Mouse (Mus musculus) hindbrain, embryonic 11.5 days (tissue): Measurements from ENCODE around the gene Olfr1331. TPM values are rescaled to one million over a fixed set of nuclear protein-coding genes. Genes with fewer than 3 reads are reported as not detected.
A peak's percentile ranks its signal among the peaks of the same experiment; 100 is the strongest.
"Not testable (repeated sequence)": the region's sequence is repeated elsewhere in the genome, so short reads cannot be mapped to it uniquely, and the experiment has no call there.

ENCODE experiments used
- ATAC-seq: fragments of 200-750 bp; cut with Nextera tagmentation; 2 replicates; pipeline ENCODE4 v1.8.0; 2017; ENCODE audit warnings: mild to moderate bottlenecking, moderate TSS enrichment, moderate library complexity; ENCODE audit not compliant: low FRiP score
- DNase-seq: peaks from one replicate; pipeline ENCODE4 v3.0.0-alpha.2; 2015; ENCODE audit warnings: low spot score
- H3K27ac ChIP-seq: fragments of 300-500 bp; sonication (generic); 2 replicates; pipeline ENCODE4 v1.5.1; 2014; ENCODE audit warnings: mild to moderate bottlenecking, low read depth, low read length
- H3K27me3 ChIP-seq: fragments of 300-500 bp; sonication (generic); 2 replicates; pipeline ENCODE4 v1.6.1; 2014; ENCODE audit warnings: mild to moderate bottlenecking, low read length, moderate library complexity, mixed read lengths; ENCODE audit not compliant: control insufficient read depth, insufficient read depth
- H3K36me3 ChIP-seq: fragments of 300-500 bp; sonication (generic); 2 replicates; pipeline ENCODE4 v1.6.1; 2014; ENCODE audit warnings: mild to moderate bottlenecking, low read length, moderate library complexity, mixed read lengths; ENCODE audit not compliant: control insufficient read depth, insufficient read depth
- H3K4me1 ChIP-seq: fragments of 300-500 bp; sonication (generic); replicated peaks from 2 replicates; pipeline ENCODE4 v1.6.1; 2014; ENCODE audit warnings: low read length, mixed read lengths; ENCODE audit not compliant: control insufficient read depth, insufficient read depth
- H3K4me2 ChIP-seq: fragments of 300-500 bp; sonication (generic); replicated peaks from 2 replicates; pipeline ENCODE4 v1.6.1; 2014; ENCODE audit warnings: mild to moderate bottlenecking, low read depth, low read length
- H3K4me3 ChIP-seq: fragments of 300-500 bp; sonication (generic); 2 replicates; pipeline ENCODE4 v1.5.1; 2014; ENCODE audit warnings: low read depth, low read length
- H3K9ac ChIP-seq: fragments of 300-500 bp; sonication (generic); 2 replicates; pipeline ENCODE4 v1.6.1; 2014; ENCODE audit warnings: low read depth, low read length
- H3K9me3 ChIP-seq: fragments of 300-500 bp; sonication (generic); 2 replicates; pipeline ENCODE4 v1.6.1; 2016; ENCODE audit warnings: low read length; ENCODE audit not compliant: control insufficient read depth
- WGBS: fragments of 180-500 bp; shearing (Covaris S2); extraction: QIAGEN DNeasy Blood & Tissue Kit; methylation state at CpG from one replicate; pipeline ENCODE4 v1.1.7; 2014; 5-methylcytosine and 5-hydroxymethylcytosine counted together
- polyA plus RNA-seq: library from polyadenylated mRNA; unstranded; fragments of >200 nt; fragmentation: Nextera tagmentation; extraction: Ambion mirVana; gene quantifications from 2 replicates; pipeline ENCODE4 v1.2.1, GENCODE M21; 2014

The Olfr1331 gene
- polyA plus RNA-seq = not detected in 2 replicates

DNA sequence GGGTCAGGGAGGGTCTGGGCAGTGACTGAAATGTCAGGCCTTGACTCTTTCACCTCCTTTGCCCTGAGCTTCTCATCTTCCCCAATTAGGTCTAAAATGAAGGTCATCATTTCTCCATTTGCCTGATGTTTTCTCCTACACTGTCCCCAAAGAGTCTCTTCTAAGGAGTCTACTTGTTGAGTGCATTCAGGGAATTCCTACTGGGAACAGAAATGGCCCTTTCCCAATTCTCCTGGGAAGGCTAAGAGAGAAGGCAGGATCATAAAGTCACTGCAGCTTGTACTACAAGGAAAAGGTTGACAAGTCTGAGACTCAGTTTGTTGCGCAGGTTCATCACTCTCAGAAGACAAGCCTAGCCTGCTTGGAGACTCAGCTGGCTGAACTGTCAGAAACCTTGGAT is at the start of gene Olfr1331:
Olfr1331 (plus strand) TSS at position 301 of the 400 bp plus-strand sequence.
- 90% methylated on average over 1 of the region's 1 CpGs for WGBS
- H3K27me3 ChIP-seq = no peaks in the 10 kb centered on the region
- no peak for DNase-seq
- no peaks in the 10 kb centered on the region for H3K9me3 ChIP-seq
- H3K4me2 ChIP-seq = no peak within 1 kb of the TSS
- H3K4me1 ChIP-seq = no peaks in the 10 kb centered on the region
- H3K36me3 ChIP-seq = no peaks in the 10 kb centered on the region
- no peak within 1 kb of the TSS for H3K4me3 ChIP-seq
- H3K27ac ChIP-seq = no peak within 1 kb of the TSS
- H3K9ac ChIP-seq = no peak within 1 kb of the TSS
- no peak for ATAC-seq

DNA sequence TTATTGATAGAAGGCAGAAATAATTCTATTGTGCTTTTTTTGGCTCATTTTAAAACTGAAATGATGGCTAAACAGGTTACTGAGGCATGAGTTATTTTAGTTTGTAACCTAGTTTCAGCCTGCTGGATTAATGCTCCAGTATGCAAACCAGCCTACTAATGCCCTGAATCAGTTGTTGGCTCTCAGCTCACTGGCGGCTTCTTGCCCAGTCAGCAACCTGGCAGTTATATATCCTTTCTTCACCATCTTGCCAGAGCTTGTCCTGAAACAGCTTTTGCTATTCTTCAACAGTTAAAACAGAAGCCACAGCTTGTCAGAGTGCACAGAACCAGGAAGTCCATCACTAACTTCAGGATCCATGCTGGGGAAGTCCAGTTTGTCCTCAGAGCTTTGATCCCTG is 45.5 kb upstream of the Olfr1331 start:
- DNase-seq = no peak
- Histone ChIP-seq H3K4me2 (no peak overlapping the region), H3K27me3 (no peaks in the 10 kb centered on the region), H3K4me3 (no peak overlapping the region), H3K4me1 (no peaks in the 10 kb centered on the region), H3K27ac (no peak overlapping the region), H3K9me3 (no peaks in the 10 kb centered on the region), H3K36me3 (no peaks in the 10 kb centered on the region), H3K9ac (no peak overlapping the region)
- WGBS = 88% methylated on average over 1 of the region's 1 CpGs
- no peak for ATAC-seq

DNA sequence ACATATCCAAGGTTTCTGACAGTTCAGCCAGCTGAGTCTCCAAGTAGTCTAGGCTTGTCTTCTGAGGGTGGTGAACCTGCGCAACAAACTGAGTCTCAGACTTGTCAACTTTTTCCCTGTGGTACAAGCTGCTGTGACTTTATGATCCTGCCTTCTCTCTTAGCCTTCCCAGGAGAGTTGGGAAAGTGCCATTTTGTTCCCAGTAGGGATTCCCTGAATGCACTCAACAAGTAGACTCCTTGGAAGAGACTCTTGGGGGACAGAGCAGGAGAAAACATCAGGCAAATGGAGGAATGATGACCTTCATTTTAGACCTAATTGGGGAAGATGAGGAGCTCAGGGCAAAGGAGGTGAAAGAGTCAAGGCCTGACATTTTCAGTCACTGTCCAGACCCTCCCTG is 28.3 kb upstream of the Olfr1331 start, which contains the start of gene Olfr1333:
Olfr1333 (minus strand) TSS at position 101 of the 400 bp plus-strand sequence.
- no peaks in the 10 kb centered on the region for H3K36me3 ChIP-seq
- H3K9me3 ChIP-seq = no peaks in the 10 kb centered on the region
- WGBS = 89% methylated on average over 1 of the region's 1 CpGs
- no peak within 1 kb of the TSS for H3K27ac ChIP-seq
- no peak within 1 kb of the TSS for H3K4me2 ChIP-seq
- H3K4me3 ChIP-seq = no peak within 1 kb of the TSS
- no peaks in the 10 kb centered on the region for H3K4me1 ChIP-seq
- ATAC-seq (no peak), DNase-seq (no peak)
- H3K27me3 ChIP-seq = no peaks in the 10 kb centered on the region
- no peak within 1 kb of the TSS for H3K9ac ChIP-seq

DNA sequence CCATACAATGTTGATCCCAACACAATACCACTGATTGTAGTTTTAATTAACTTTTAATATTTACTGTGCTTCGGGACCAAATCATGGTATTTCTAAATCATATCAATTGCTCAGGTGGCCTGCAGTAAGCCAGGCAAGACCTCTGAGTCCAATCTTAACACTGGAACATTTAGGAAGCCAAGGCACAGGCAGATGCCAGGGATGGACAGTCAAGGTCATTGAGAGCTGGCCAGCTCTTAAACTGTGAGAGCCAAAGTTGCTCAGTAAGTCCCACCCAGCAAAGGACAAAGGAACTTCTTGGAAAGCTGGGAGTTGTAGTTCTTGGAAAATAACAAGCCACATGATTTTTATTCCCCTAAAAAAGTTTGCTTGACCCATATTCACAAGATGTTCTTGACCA is 2.7 kb upstream of the Olfr1331 start:
- Histone ChIP-seq H3K36me3 (no peaks in the 10 kb centered on the region), H3K27ac (no peak overlapping the region), H3K4me3 (no peak overlapping the region), H3K9me3 (no peaks in the 10 kb centered on the region), H3K27me3 (no peaks in the 10 kb centered on the region), H3K4me2 (no peak overlapping the region), H3K9ac (no peak overlapping the region), H3K4me1 (no peaks in the 10 kb centered on the region)
- DNase-seq (no peak), ATAC-seq (no peak)
- WGBS = 82% methylated on average over 1 of the region's 1 CpGs

DNA sequence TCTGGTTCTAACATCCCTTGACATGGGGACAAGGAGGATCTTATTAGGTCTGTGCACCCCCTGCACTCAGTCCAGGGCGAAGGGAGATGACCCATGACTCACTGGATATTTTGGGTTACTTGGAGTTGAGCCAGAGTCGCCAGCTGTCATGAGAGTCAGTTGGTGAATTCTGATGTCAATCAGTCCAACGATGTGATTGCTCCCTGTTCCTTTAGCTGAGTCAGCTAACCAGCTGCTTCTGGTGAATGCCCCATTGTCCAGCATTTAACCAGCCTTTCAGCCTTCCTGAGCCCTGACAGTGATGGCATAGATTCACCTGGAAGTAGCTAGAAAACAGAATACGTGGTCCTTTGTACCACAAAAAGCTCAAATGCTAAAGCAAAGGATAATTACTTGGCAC is 1.7 kb upstream of the Olfr1331 start:
- 53% methylated on average over 4 of the region's 4 CpGs for WGBS
- no peaks in the 10 kb centered on the region for H3K9me3 ChIP-seq
- peak; percentile 2 for DNase-seq
- H3K27ac ChIP-seq = no peak overlapping the region
- H3K4me2 ChIP-seq = no peak overlapping the region
- H3K9ac ChIP-seq = no peak overlapping the region
- no peak for ATAC-seq
- no peaks in the 10 kb centered on the region for H3K36me3 ChIP-seq
- no peaks in the 10 kb centered on the region for H3K27me3 ChIP-seq
- no peak overlapping the region for H3K4me3 ChIP-seq
- H3K4me1 ChIP-seq = no peaks in the 10 kb centered on the region

DNA sequence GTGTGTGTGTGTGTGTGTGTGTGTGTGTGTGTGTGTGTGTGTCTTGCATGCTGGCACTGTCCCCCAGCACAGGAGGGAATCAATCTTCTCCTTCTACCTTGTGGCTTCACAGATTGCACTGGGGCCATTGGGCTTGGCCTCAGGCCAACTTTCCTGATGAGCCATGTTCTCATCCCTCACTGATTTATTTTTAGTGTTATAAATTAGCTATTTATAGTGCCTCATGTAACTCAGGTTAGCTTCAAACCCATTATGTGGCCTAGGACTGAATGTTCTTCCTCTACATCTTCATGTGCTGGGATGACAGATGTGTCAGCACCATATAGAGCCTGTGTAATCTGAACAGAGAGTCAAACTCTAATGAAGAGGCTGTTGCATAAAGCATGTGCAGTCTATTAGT is 3.1 kb downstream of the Olfr1331 start:
- H3K4me2 ChIP-seq = no peak overlapping the region
- H3K4me1 ChIP-seq = no peaks in the 10 kb centered on the region
- H3K9me3 ChIP-seq = no peaks in the 10 kb centered on the region
- ATAC-seq (no peak), DNase-seq (no peak)
- no peaks in the 10 kb centered on the region for H3K27me3 ChIP-seq
- no peak overlapping the region for H3K4me3 ChIP-seq
- no peak overlapping the region for H3K9ac ChIP-seq
- no peaks in the 10 kb centered on the region for H3K36me3 ChIP-seq
- no peak overlapping the region for H3K27ac ChIP-seq

DNA sequence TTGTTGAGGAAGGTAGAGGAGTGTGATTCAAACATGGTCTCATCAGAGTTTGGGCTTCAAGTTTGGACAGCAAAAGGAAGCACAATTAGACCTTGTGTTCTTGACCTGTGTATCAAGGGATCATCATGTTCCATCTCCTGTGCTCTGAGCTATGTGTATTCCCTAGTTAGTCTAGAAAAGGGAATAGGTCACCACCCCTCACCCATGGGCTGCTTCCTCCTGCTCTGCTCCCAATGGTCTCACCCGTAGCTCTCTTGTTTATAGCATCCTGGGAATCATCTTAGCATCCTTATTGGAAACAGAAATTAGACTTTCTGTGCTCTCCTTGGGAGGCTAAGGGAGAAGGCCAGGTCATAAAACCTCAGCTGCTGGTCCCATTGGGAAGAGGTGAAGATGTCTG is 23.8 kb downstream of the Olfr1331 start, which contains the start of gene Olfr1330:
Olfr1330 (plus strand) TSS at position 301 of the 400 bp plus-strand sequence.
- H3K27ac ChIP-seq = no peak within 1 kb of the TSS
- 95% methylated on average over 1 of the region's 1 CpGs for WGBS

DNA sequence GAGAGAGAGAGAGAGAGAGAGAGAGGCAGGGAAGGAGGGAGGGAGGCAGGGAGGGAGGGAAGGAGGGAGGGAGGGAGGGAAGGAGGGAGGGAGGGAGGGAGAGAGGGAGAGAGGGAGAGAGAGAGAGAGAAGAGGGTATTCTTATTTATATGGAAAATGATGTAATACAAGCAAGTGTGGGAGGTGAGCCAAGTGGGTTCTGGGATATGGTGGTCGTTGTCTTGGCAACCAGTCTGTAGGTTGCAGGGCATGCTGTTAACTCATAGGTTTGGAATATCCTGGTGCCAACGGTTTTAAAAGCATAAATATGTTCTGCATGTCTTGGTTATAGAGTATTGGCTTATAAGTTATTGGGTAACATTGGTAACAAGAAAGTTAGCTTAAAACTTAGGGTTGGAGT is 37.5 kb downstream of the Olfr1331 start:
- DNase-seq (no peak), ATAC-seq (no peak)
- H3K4me3 ChIP-seq = no peak overlapping the region
- no peak overlapping the region for H3K4me2 ChIP-seq
- H3K27me3 ChIP-seq = no peaks in the 10 kb centered on the region
- no peaks in the 10 kb centered on the region for H3K9me3 ChIP-seq
- no peak overlapping the region for H3K27ac ChIP-seq
- 69% methylated on average over 2 of the region's 2 CpGs for WGBS
- H3K36me3 ChIP-seq = no peaks in the 10 kb centered on the region
- H3K4me1 ChIP-seq = no peaks in the 10 kb centered on the region
- no peak overlapping the region for H3K9ac ChIP-seq

More for the DNA sequence above, 23.8 kb downstream of the Olfr1331 start, which contains the start of gene Olfr1330:
- H3K9ac ChIP-seq = no peak within 1 kb of the TSS
- H3K4me1 ChIP-seq = no peaks in the 10 kb centered on the region
- DNase-seq = no peak
- H3K4me3 ChIP-seq = no peak within 1 kb of the TSS
- no peaks in the 10 kb centered on the region for H3K9me3 ChIP-seq
- no peak for ATAC-seq
- no peaks in the 10 kb centered on the region for H3K27me3 ChIP-seq
- no peaks in the 10 kb centered on the region for H3K36me3 ChIP-seq
- no peak within 1 kb of the TSS for H3K4me2 ChIP-seq

DNA sequence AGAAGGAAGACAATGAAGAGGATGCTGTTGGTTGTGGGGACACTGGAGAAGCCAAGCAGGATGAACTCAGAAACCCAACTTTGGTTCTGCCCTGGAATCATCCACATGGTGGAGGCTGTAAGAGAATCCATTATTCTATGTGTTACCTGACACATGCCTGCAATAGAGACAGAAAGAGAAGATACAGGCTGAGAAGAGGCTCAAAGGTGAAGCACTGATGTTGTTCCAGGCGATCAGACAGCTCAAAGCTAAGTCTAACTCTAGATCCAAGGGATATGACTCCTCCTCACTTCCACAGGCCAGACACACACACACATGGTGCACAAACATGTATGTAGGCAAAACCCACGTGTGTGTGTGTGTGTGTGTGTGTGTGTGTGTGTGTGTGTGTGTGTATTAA is 52.9 kb downstream of the Olfr1331 start, which contains the start of gene Olfr1329:
Olfr1329 (minus strand) TSS at position 101 of the 400 bp plus-strand sequence.
- not testable (repeated sequence) for H3K4me2 ChIP-seq, DNase-seq, H3K4me1 ChIP-seq, H3K9ac ChIP-seq, H3K4me3 ChIP-seq, H3K27me3 ChIP-seq, H3K9me3 ChIP-seq, ATAC-seq, H3K27ac ChIP-seq, H3K36me3 ChIP-seq
- WGBS = 68% methylated on average over 2 of the region's 2 CpGs
